Mouse (Mus musculus) cerebellum, adult 2 months (tissue): ENCODE measurements at regions not wholly inside any gene's neighbourhood (a gene's known extent, or its start where the extent isn't known, plus 50 kb on each side); places are given as distances from the start of the nearest gene placed in this dataset.

Experiments used
- DNase-seq, 2 experiments: peaks; one replicate each; pipeline ENCODE4 v3.0.0; 2021
- H3K27ac ChIP-seq: fragments of 200-500 bp; 2 replicates; pipeline ENCODE4 v1.5.1; 2012; ENCODE audit warnings: low read length, control low read depth, inconsistent platforms; ENCODE audit not compliant: insufficient read depth
- H3K27me3 ChIP-seq: fragments of 200-500 bp; 2 replicates; pipeline ENCODE4 v1.6.1; 2012; ENCODE audit warnings: inconsistent platforms, mild to moderate bottlenecking, low read length, moderate library complexity; ENCODE audit not compliant: control insufficient read depth, insufficient read depth
- H3K4me1 ChIP-seq: fragments of 200-500 bp; 2 replicates; pipeline ENCODE4 v1.6.1; 2011; ENCODE audit warnings: low read length; ENCODE audit not compliant: control insufficient read depth, insufficient read depth
- H3K4me3 ChIP-seq: fragments of 200-500 bp; replicated peaks from 2 replicates; pipeline ENCODE3; 2011; ENCODE audit warnings: mild to moderate bottlenecking, low read depth, low read length, control low read depth; ENCODE audit not compliant: insufficient read depth
- CTCF ChIP-seq: fragments of 200-500 bp; IDR thresholded peaks from 2 replicates; pipeline ENCODE4 v1.5.1; 2011; ENCODE audit warnings: low read depth, mild to moderate bottlenecking, control low read depth, low read length, moderate library complexity, borderline replicate concordance; ENCODE audit not compliant: insufficient read depth
- POLR2A ChIP-seq: fragments of 200-500 bp; IDR thresholded peaks from 2 replicates; pipeline ENCODE4 v1.6.1; 2011; ENCODE audit warnings: low read length, control low read depth, borderline replicate concordance; ENCODE audit not compliant: insufficient read depth
- WGBS: fragments of 180-500 bp; shearing (Covaris S2); methylation state at CpG from one replicate; pipeline ENCODE4 v1.1.7; 2018; 5-methylcytosine and 5-hydroxymethylcytosine counted together

DNA sequence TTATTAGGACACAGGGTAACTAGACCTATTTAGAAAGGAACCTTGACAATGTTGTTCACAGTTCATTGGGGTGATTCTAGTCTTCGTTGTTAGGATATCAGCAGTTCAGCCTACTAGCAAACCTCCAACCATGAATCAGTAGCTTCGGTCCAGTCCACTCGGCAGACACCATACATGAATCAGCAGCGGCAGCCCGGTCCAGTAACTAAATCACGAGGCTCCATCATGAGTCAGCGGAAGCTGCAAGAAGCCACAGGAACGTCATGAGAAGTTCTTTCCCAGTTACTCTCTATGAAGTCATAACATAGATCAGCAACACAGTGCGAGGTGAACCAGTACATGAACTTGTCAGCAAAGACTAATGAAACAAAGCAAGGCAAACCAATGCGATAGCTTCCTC is 68.4 kb upstream of the Armc2 start:
- no peak overlapping the region for H3K4me3 ChIP-seq
- no peak overlapping the region for H3K27ac ChIP-seq
- H3K27me3 ChIP-seq, result no peaks in the 10 kb centered on the region
- no peak for DNase-seq
- no peak for TF ChIP-seq POLR2A
- no peak for TF ChIP-seq CTCF
- 96% methylated on average over 10 of the region's 10 CpGs for WGBS
- peaks cover 5% of the 10 kb centered on the region; the same call in 1 of the 2 replicates for H3K4me1 ChIP-seq

DNA sequence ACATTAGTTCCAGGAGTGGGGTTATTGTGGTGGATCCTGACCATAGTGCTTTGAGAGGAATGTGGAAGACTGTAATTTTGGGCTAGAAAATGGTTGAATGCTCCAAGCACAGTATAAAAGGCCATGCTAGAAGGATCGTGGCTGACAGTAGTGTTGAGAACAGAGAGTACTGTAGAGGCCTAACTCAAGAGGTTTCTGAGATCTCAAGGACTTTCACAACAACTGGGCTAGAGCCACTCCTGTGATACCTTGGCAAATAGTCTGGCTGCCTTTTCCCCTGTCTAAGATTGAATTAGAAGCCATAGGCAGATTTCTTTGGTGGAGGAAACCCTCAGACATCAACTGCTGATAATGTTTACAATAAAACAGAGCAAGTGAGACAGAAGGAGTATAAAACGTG is 67.1 kb upstream of the Armc2 start:
- H3K4me1 ChIP-seq, result no peaks in the 10 kb centered on the region
- no peak overlapping the region for H3K27ac ChIP-seq
- no peak overlapping the region for H3K4me3 ChIP-seq
- TF ChIP-seq POLR2A, result no peak
- no peak for TF ChIP-seq CTCF
- 85% methylated on average over 2 of the region's 2 CpGs for WGBS
- H3K27me3 ChIP-seq, result no peaks in the 10 kb centered on the region
- no peak for DNase-seq

DNA sequence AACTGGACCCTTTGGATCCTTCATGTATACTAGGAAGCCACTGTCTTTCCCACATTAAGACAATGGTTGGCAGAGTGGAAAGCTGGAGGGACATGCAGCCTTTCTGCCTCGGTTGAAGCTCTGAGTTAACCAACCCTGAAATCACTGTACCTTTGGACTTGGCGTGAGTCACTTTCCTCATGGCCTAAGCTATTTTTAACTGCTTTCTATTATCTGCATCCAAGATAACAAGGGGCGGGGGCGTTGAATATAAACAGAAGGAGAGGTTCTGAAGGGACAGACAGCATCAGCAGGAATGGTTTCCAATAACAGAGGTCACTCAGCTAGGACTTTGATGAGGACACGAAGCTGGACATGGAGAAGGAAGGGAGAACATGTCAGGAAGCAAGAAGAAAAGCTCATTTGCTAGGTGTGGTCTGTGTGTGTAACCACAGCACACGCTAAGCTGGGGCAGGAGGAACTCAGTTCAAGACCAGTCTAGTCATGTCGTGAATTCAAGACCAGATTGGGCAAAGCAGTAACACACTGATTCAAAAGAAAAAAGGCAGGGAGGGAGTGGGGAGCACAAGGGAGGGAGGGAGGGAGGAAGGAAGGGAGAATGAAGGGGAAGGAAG is 64.1 kb upstream of the Armc2 start:
- H3K4me1 ChIP-seq, result no peaks in the 10 kb centered on the region
- no peak overlapping the region for H3K27ac ChIP-seq
- no peaks in the 10 kb centered on the region for H3K27me3 ChIP-seq
- H3K4me3 ChIP-seq, result no peak overlapping the region
- DNase-seq, result no peak
- 57% methylated on average over 7 of the region's 7 CpGs for WGBS
- TF ChIP-seq POLR2A, result no peak
- no peak for TF ChIP-seq CTCF

DNA sequence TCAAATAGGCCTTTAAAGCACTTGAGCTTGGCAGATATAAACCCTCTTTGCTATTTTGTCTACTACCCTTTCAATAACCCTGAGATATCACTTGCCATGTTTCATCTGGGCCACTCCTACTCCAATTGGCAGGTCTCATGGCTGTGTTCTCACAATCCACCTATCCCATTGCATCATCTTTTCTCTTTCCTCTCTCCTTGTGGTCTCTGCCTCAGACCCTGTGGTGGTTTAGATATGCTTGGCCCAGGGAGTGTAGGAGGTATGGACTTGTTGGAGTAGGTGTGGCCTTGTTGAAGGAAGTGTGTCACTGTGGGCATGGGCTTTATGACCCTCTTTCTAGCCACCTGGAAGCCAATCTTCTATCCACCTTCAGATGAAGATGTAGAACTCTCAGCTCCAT is 61.5 kb upstream of the Armc2 start:
- DNase-seq, result no peak
- Histone ChIP-seq H3K27me3 (no peaks in the 10 kb centered on the region), H3K4me3 (no peak overlapping the region), H3K27ac (no peak overlapping the region), H3K4me1 (no peaks in the 10 kb centered on the region)
- no peak for TF ChIP-seq CTCF
- TF ChIP-seq POLR2A, result no peak

DNA sequence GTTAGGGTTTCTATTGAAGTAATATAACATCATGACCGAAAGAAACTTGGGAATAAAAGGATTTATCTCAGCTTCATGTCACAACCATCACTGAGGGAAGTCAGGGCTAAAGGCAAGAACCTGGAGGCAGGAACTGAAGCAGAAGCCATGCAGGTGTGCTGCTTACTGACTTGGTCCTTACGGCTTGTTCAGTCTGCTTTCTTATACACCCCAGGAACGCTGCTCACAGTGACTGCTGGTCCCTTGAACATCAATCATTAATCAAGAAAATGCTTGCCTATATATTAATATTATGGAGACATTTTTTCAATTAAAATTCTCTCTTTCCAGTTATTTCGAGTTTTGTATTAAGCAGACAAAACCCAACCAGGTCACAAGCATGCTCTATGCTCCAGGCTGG is 58.5 kb upstream of the Armc2 start:
- no peak overlapping the region for H3K27ac ChIP-seq
- H3K4me3 ChIP-seq, result no peak overlapping the region
- no peaks in the 10 kb centered on the region; the same call in 1 of the 2 replicates for H3K4me1 ChIP-seq
- 79% methylated on average over 4 of the region's 4 CpGs for WGBS
- no peaks in the 10 kb centered on the region for H3K27me3 ChIP-seq
- DNase-seq, result no peak
- TF ChIP-seq CTCF (no peak), POLR2A (no peak)

DNA sequence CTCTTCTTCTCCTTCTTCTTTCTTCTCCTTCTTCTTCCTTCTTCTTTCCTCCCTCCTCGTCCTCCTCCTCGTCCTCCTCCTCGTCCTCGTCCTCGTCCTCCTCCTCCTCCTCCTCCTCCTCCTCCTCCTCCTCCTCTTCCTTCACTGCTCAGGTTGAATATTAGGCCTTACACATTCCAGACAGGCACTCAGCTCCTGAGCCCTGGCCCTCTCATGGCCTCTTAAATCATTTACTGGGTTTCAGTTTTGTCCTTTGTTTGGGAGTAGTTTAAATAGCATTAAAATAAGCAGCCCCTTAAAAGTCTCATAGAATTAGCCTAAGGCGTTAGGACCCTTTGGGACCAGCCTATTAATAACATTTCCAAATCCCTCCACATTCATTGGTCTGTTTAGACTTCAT is 57.3 kb upstream of the Armc2 start:
- no peak overlapping the region for H3K27ac ChIP-seq
- no peaks in the 10 kb centered on the region for H3K27me3 ChIP-seq
- no peak overlapping the region for H3K4me3 ChIP-seq
- TF ChIP-seq POLR2A (no peak), CTCF (no peak)
- H3K4me1 ChIP-seq, result peaks cover 7% of the 10 kb centered on the region
- DNase-seq, result no peak
- WGBS, result 89% methylated on average over 6 of the region's 6 CpGs

DNA sequence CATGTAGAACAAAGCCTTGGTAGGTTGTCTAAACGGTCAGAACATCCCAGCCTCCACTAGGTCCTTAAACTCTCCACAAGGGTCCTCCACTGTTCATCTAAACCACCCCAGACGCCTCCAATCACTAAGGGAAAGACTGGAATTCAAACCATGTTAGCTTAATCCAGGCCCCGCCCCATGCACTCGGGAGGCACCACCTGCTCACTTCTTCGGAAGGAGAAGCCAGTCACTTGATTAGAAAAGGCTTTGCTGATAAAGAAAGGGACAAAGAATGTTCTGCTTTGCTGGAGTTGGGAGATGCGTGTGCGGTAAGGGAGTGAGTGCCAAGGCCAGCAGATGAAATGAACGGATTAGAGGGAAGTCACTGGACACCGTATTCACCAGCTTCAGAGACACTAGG is 54.5 kb upstream of the Armc2 start:
- Histone ChIP-seq H3K4me1 (peaks cover 7% of the 10 kb centered on the region), H3K27ac (no peak overlapping the region), H3K4me3 (no peak overlapping the region), H3K27me3 (no peaks in the 10 kb centered on the region)
- 32% methylated on average over 9 of the region's 9 CpGs for WGBS
- TF ChIP-seq CTCF, result no peak
- TF ChIP-seq POLR2A, result no peak
- DNase-seq, result no peak

DNA sequence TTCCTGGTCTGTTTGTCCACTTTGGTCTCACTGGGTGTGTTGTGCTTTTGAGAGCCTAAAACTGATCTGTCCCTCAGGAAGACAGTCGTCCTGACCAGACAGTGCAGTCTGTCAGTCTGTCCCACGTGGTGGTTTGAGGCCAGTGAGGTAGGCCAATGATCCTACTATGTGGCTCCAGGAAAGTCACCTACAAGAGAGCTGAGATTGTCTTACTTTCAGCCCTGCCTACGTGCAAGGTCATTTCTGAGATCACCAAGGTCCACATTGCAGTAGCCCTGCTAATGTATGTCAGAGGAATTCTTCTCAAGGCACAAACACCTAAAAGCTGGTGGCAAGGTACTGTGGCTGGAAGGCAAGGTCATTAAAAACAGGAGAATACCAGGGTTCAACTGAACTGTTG is 53.9 kb upstream of the Armc2 start:
- TF ChIP-seq POLR2A, result no peak
- TF ChIP-seq CTCF, result no peak
- Histone ChIP-seq H3K27ac (no peak overlapping the region), H3K4me1 (peaks cover 7% of the 10 kb centered on the region), H3K27me3 (no peaks in the 10 kb centered on the region), H3K4me3 (no peak overlapping the region)
- DNase-seq, result no peak
- WGBS, result 69% methylated on average over 3 of the region's 3 CpGs
